Mouse (Mus musculus) spleen, adult 2 months (tissue): ENCODE results near the gene Eif4e1b. TPM values are rescaled to one million over a fixed set of nuclear protein-coding genes. Genes with fewer than 3 reads are reported as not detected.
A peak's percentile ranks its signal among the peaks of the same experiment; 100 is the strongest.

Experiments
- DNase-seq, 2 experiments: peaks; one replicate each; pipeline versions ENCODE4 v3.0.0 to v3.0.0-alpha.2; 2012 to 2021; ENCODE audit warnings: low spot score in 2 of 2, low read depth in 1 of 2
- H3K27ac ChIP-seq: fragments of 200-500 bp; 2 replicates; pipeline ENCODE4 v1.5.1; 2012; ENCODE audit warnings: low read length, inconsistent platforms; ENCODE audit not compliant: insufficient read depth
- H3K27me3 ChIP-seq: fragments of 200-500 bp; 2 replicates; pipeline ENCODE4 v1.6.1; 2012; ENCODE audit warnings: mild to moderate bottlenecking, moderate library complexity, low read length, inconsistent platforms; ENCODE audit not compliant: control insufficient read depth, insufficient read depth
- H3K36me3 ChIP-seq: fragments of 200-500 bp; 2 replicates; pipeline ENCODE4 v1.6.1; 2012; ENCODE audit warnings: mild to moderate bottlenecking, low read length, inconsistent platforms; ENCODE audit not compliant: control insufficient read depth, insufficient read depth
- H3K4me1 ChIP-seq: fragments of 200-500 bp; 2 replicates; pipeline ENCODE4 v1.6.1; 2011; ENCODE audit warnings: inconsistent platforms; ENCODE audit not compliant: control insufficient read depth, insufficient read depth, insufficient read length
- H3K4me3 ChIP-seq: fragments of 200-500 bp; 2 replicates; pipeline ENCODE4 v1.5.1; 2011; ENCODE audit warnings: mild to moderate bottlenecking, inconsistent platforms; ENCODE audit not compliant: insufficient read depth, insufficient read length; ENCODE audit errors: extremely low read depth
- CTCF ChIP-seq: fragments of 200-500 bp; IDR thresholded peaks from 2 replicates; pipeline ENCODE4 v1.5.1; 2011; ENCODE audit warnings: mild to moderate bottlenecking, inconsistent platforms; ENCODE audit not compliant: insufficient read depth, insufficient read length, insufficient replicate concordance; ENCODE audit errors: extremely low read depth
- POLR2A ChIP-seq: fragments of 200-500 bp; IDR thresholded peaks from 2 replicates; pipeline ENCODE4 v1.6.1; 2011; ENCODE audit warnings: low read depth, low read length, inconsistent platforms
- WGBS: fragments of 180-500 bp; shearing (Covaris S2); methylation state at CpG from one replicate; pipeline ENCODE4 v1.1.7; 2018; 5-methylcytosine and 5-hydroxymethylcytosine counted together
- polyA plus RNA-seq: library from polyadenylated mRNA; depleted of rRNA; stranded (reverse); fragments of >200 nt; gene quantifications from 2 replicates; pipeline ENCODE4 v1.2.3, GENCODE M21; 2012

The Eif4e1b gene
- polyA plus RNA-seq, 1 experiment = not detected

- DNase-seq = no peak
- H3K27me3 ChIP-seq = peaks cover 5% of the 10 kb centered on the region
- H3K4me3 ChIP-seq = peak overlapping the region; percentile 59
- TF ChIP-seq POLR2A (no peak), CTCF (no peak)
- no peaks in the 10 kb centered on the region for H3K36me3 ChIP-seq
- H3K4me1 ChIP-seq = peaks cover 6% of the 10 kb centered on the region
- WGBS = 2% methylated on average over 38 of the region's 38 CpGs
- H3K27ac ChIP-seq = no peak overlapping the region
Observed at GRCm38 (mm10) chr13:54789561-54790397, 6.0 kb downstream of the Eif4e1b start.

- H3K27me3 ChIP-seq = peaks cover 5% of the 10 kb centered on the region
- peaks cover 6% of the 10 kb centered on the region for H3K4me1 ChIP-seq
- H3K27ac ChIP-seq = no peak overlapping the region
- no peaks in the 10 kb centered on the region for H3K36me3 ChIP-seq
- no peak overlapping the region for H3K4me3 ChIP-seq
- TF ChIP-seq POLR2A = no peak
- TF ChIP-seq CTCF = 0 out of 2 replicates have a peak, but pooled peaks have one; percentile 7
- WGBS = 37% methylated on average over 21 of the region's 21 CpGs
- DNase-seq = no peak
Observed at GRCm38 (mm10) chr13:54792259-54793230, 8.7 kb downstream of the Eif4e1b start.

- no peak for DNase-seq
- TF ChIP-seq POLR2A (no peak), CTCF (no peak)
- Histone ChIP-seq H3K27ac (no peak overlapping the region), H3K4me1 (peaks cover 6% of the 10 kb centered on the region), H3K36me3 (no peaks in the 10 kb centered on the region), H3K4me3 (no peak overlapping the region), H3K27me3 (peaks cover 5% of the 10 kb centered on the region)
- WGBS = 89% methylated on average over 16 of the region's 16 CpGs
Observed at GRCm38 (mm10) chr13:54794002-54794577, 10.3 kb downstream of the Eif4e1b start.

GRCm38 (mm10) chr13:54794843-54795242 is 11.0 kb downstream of the Eif4e1b start:
- no peak overlapping the region for H3K4me3 ChIP-seq
- TF ChIP-seq CTCF (no peak), POLR2A (no peak)
- H3K27ac ChIP-seq = no peak overlapping the region
- H3K4me1 ChIP-seq = peaks cover 4% of the 10 kb centered on the region; the same call in 1 of the 2 replicates
- no peak for DNase-seq
- WGBS = 40% methylated on average over 5 of the region's 5 CpGs
- H3K36me3 ChIP-seq = no peaks in the 10 kb centered on the region
- peaks cover under 1% of the 10 kb centered on the region; the same call in 1 of the 2 replicates for H3K27me3 ChIP-seq

- TF ChIP-seq CTCF (peak; percentile 67; the same call in 1 of the 2 replicates), POLR2A (no peak)
- Histone ChIP-seq H3K27ac (no peak overlapping the region), H3K4me1 (no peaks in the 10 kb centered on the region), H3K27me3 (no peaks in the 10 kb centered on the region), H3K4me3 (no peak overlapping the region), H3K36me3 (no peaks in the 10 kb centered on the region)
- WGBS = 50% methylated on average over 4 of the region's 4 CpGs
- no peak for DNase-seq
Observed at GRCm38 (mm10) chr13:54797356-54797755, 13.6 kb downstream of the Eif4e1b start.

GRCm38 (mm10) chr13:54797861-54798643 is 14.3 kb downstream of the Eif4e1b start:
- Histone ChIP-seq H3K27me3 (no peaks in the 10 kb centered on the region), H3K4me1 (no peaks in the 10 kb centered on the region), H3K27ac (no peak overlapping the region), H3K36me3 (no peaks in the 10 kb centered on the region), H3K4me3 (no peak overlapping the region)
- no peak for DNase-seq
- TF ChIP-seq CTCF (no peak), POLR2A (no peak)
- WGBS = 70% methylated on average over 16 of the region's 16 CpGs
